Mouse (Mus musculus) heart, embryonic 16.5 days (tissue): Measurements from ENCODE around the gene Tlr11. TPM values are rescaled to one million over a fixed set of nuclear protein-coding genes. Genes with fewer than 3 reads are reported as not detected.

ENCODE experiments used
- ATAC-seq: fragments of 200-750 bp; cut with Nextera tagmentation; replicated peaks from 2 replicates; pipeline ENCODE4 v1.8.0; 2017; ENCODE audit warnings: moderate number of reproducible peaks; ENCODE audit not compliant: insufficient read depth, low FRiP score; ENCODE audit errors: extremely low read depth
- H3K27ac ChIP-seq: fragments of 300-500 bp; sonication (generic); 2 replicates; pipeline ENCODE4 v1.5.1; 2014; ENCODE audit warnings: mild to moderate bottlenecking, low read length, control low read depth, moderate library complexity
- H3K27me3 ChIP-seq: fragments of 300-500 bp; sonication (generic); 2 replicates; pipeline ENCODE4 v1.6.1; 2014; ENCODE audit warnings: low read length, mixed read lengths; ENCODE audit not compliant: control insufficient read depth, insufficient read depth
- H3K36me3 ChIP-seq: fragments of 300-500 bp; sonication (generic); 2 replicates; pipeline ENCODE4 v1.6.1; 2014; ENCODE audit not compliant: control insufficient read depth, insufficient read depth
- H3K4me1 ChIP-seq: fragments of 300-500 bp; sonication (generic); 2 replicates; pipeline ENCODE4 v1.6.1; 2014; ENCODE audit warnings: low read length, mixed read lengths; ENCODE audit not compliant: control insufficient read depth, insufficient read depth
- H3K4me2 ChIP-seq: fragments of 300-500 bp; sonication (generic); 2 replicates; pipeline ENCODE4 v1.6.1; 2014; ENCODE audit warnings: low read depth, mild to moderate bottlenecking, control low read depth, low read length
- H3K4me3 ChIP-seq: fragments of 300-500 bp; sonication (generic); 2 replicates; pipeline ENCODE4 v1.5.1; 2014; ENCODE audit warnings: mild to moderate bottlenecking, control low read depth, low read length
- H3K9ac ChIP-seq: fragments of 300-500 bp; sonication (generic); 2 replicates; pipeline ENCODE4 v1.6.1; 2014; ENCODE audit warnings: low read length, control low read depth
- H3K9me3 ChIP-seq: fragments of 300-500 bp; sonication (generic); replicated peaks from 2 replicates; pipeline ENCODE4 v1.6.1; 2016; ENCODE audit warnings: low read length; ENCODE audit not compliant: control insufficient read depth
- WGBS: fragments of 180-500 bp; shearing (Covaris S2); extraction: QIAGEN DNeasy Blood & Tissue Kit; methylation state at CpG from one replicate; pipeline ENCODE4 v1.1.7; 2014; 5-methylcytosine and 5-hydroxymethylcytosine counted together
- polyA plus RNA-seq: library from polyadenylated mRNA; unstranded; fragments of >200 nt; fragmentation: Nextera tagmentation; extraction: Ambion mirVana; gene quantifications from 2 replicates; pipeline ENCODE4 v1.2.1, GENCODE M21; 2015

Gene Tlr11
- not detected in 2 replicates for polyA plus RNA-seq

DNA sequence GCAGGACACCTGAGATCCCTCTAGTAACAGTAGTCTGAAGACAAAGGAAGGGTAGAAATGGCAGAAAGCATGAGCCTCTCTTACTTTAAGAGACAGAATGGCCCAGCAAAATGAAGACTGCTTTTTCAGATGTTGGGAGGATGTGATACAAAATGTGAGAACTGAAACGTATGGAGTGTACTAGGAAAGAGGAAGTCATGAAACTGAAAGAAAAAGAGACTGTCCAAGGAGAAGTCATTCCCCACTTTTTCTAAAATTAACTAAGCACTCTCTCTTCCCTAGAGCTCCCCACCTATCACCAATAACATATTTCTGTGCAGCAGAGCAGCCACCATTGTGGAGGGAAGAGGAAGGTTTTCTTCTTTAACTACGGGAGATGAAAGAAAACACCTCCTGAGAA, at the start of gene Tlr11:
Gene Tlr11 (plus strand): TSS at position 322 of the 400 bp plus-strand sequence.
- H3K9ac ChIP-seq = no peak within 1 kb of the TSS
- H3K4me3 ChIP-seq = no peak within 1 kb of the TSS
- H3K9me3 ChIP-seq = no peaks in the 10 kb centered on the region
- ATAC-seq = no peak
- H3K27ac ChIP-seq = no peak within 1 kb of the TSS
- no peaks in the 10 kb centered on the region for H3K36me3 ChIP-seq
- no peaks in the 10 kb centered on the region for H3K4me1 ChIP-seq
- H3K27me3 ChIP-seq = no peaks in the 10 kb centered on the region
- WGBS = 71% methylated on average over 2 of the region's 2 CpGs
- H3K4me2 ChIP-seq = no peak within 1 kb of the TSS

- no peak for ATAC-seq
- no peaks in the 10 kb centered on the region for H3K4me1 ChIP-seq
- H3K27ac ChIP-seq = no peak within 1 kb of the TSS
- H3K4me2 ChIP-seq = no peak within 1 kb of the TSS
- H3K9ac ChIP-seq = no peak within 1 kb of the TSS
- no peaks in the 10 kb centered on the region for H3K36me3 ChIP-seq
- 67% methylated on average over 1 of the region's 1 CpGs for WGBS
- H3K27me3 ChIP-seq = no peaks in the 10 kb centered on the region
- H3K9me3 ChIP-seq = no peaks in the 10 kb centered on the region
- H3K4me3 ChIP-seq = no peak within 1 kb of the TSS
Observed at GRCm38 (mm10) chr14:50326661-50327060, 31.1 kb upstream of the Tlr11 start, which contains the start of gene Olfr734. Olfr734 (minus strand) TSS chr14:50326761.

- no peak within 1 kb of the TSS for H3K4me3 ChIP-seq
- no peaks in the 10 kb centered on the region for H3K9me3 ChIP-seq
- 81% methylated on average over 2 of the region's 2 CpGs for WGBS
- no peak within 1 kb of the TSS for H3K9ac ChIP-seq
- no peak within 1 kb of the TSS for H3K4me2 ChIP-seq
- no peaks in the 10 kb centered on the region for H3K36me3 ChIP-seq
- no peaks in the 10 kb centered on the region for H3K27me3 ChIP-seq
- no peaks in the 10 kb centered on the region for H3K4me1 ChIP-seq
- no peak for ATAC-seq
- H3K27ac ChIP-seq = no peak within 1 kb of the TSS
Observed at GRCm38 (mm10) chr14:50348796-50349195, 8.9 kb upstream of the Tlr11 start, which contains the start of gene Olfr735. Olfr735 (minus strand) TSS chr14:50348872.

DNA sequence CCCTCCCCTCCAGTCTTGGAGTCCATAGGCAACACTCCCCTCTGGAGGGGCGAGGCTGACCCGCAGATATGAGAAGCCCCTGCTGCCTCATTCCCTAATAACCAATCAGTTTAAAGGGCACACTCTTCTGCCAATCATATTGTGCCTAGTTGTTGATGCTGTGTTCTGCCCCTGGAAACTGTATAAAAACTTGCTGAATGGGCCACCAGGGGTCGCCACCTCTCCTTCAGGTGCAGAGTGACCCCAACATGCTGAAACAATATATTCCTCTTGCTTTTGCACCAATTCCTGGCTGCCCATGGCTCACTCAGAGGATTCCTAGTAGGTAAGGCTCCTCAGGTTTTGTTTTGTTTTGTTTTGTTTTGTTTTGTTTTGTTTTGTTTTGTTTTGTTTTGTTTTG, 5.3 kb upstream of the Tlr11 start:
- WGBS = 50% methylated on average over 3 of the region's 3 CpGs
- Histone ChIP-seq H3K4me2 (no peak overlapping the region), H3K9ac (no peak overlapping the region)

DNA sequence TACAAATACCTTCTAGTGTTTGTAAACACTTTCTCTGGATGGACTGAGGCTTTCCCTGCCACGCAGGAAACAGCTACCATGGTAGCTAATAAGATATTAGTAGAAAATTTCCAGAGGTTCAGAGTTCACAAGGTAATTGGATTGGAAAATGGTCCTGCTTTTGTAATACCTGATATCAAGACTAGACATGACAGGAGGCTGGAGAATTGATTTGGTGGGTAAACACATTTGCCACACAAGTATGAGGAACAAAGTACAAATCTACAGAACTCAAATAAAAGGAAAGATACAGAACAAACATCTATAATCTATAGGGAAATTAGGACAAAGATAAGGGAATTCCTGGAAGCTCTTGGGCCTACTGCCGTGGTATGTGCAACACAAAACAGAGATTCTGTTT, 989 bp upstream of the Tlr11 start:
- no peak overlapping the region for H3K9ac ChIP-seq
- H3K36me3 ChIP-seq = no peaks in the 10 kb centered on the region
- no peak for ATAC-seq
- no peak overlapping the region for H3K4me2 ChIP-seq
- no peak overlapping the region for H3K4me3 ChIP-seq
- H3K27ac ChIP-seq = no peak overlapping the region
- no peaks in the 10 kb centered on the region for H3K27me3 ChIP-seq
- no peaks in the 10 kb centered on the region for H3K4me1 ChIP-seq
- 71% methylated on average over 2 of the region's 2 CpGs for WGBS
- no peaks in the 10 kb centered on the region for H3K9me3 ChIP-seq

More for the DNA sequence above, 5.3 kb upstream of the Tlr11 start:
- H3K4me1 ChIP-seq = no peaks in the 10 kb centered on the region
- H3K27me3 ChIP-seq = no peaks in the 10 kb centered on the region
- no peaks in the 10 kb centered on the region for H3K36me3 ChIP-seq
- H3K27ac ChIP-seq = no peak overlapping the region
- no peaks in the 10 kb centered on the region for H3K9me3 ChIP-seq
- H3K4me3 ChIP-seq = no peak overlapping the region
- ATAC-seq = no peak

GRCm38 (mm10) chr14:50360480-50360879, 2.8 kb downstream of the Tlr11 start:
- no peak overlapping the region for H3K4me3 ChIP-seq
- no peaks in the 10 kb centered on the region for H3K27me3 ChIP-seq
- no peak overlapping the region for H3K27ac ChIP-seq
- no peaks in the 10 kb centered on the region for H3K9me3 ChIP-seq
- WGBS = 80% methylated on average over 3 of the region's 3 CpGs
- no peaks in the 10 kb centered on the region for H3K36me3 ChIP-seq
- H3K9ac ChIP-seq = no peak overlapping the region
- ATAC-seq = no peak
- no peak overlapping the region for H3K4me2 ChIP-seq
- H3K4me1 ChIP-seq = no peaks in the 10 kb centered on the region

GRCm38 (mm10) chr14:50363561-50363960, 5.8 kb downstream of the Tlr11 start:
- no peak overlapping the region for H3K4me3 ChIP-seq
- ATAC-seq = no peak
- H3K36me3 ChIP-seq = no peaks in the 10 kb centered on the region

GRCm38 (mm10) chr14:50380863-50381262, 23.1 kb downstream of the Tlr11 start, which contains the start of gene Olfr736:
Olfr736 (plus strand) TSS chr14:50381163.
- 74% methylated on average over 2 of the region's 2 CpGs for WGBS
- Histone ChIP-seq H3K9me3 (no peaks in the 10 kb centered on the region), H3K27ac (no peak within 1 kb of the TSS), H3K4me2 (no peak within 1 kb of the TSS), H3K4me1 (no peaks in the 10 kb centered on the region), H3K9ac (no peak within 1 kb of the TSS), H3K27me3 (no peaks in the 10 kb centered on the region), H3K36me3 (no peaks in the 10 kb centered on the region), H3K4me3 (no peak within 1 kb of the TSS)
- no peak for ATAC-seq

More at GRCm38 (mm10) chr14:50363561-50363960, 5.8 kb downstream of the Tlr11 start:
- WGBS = 71% methylated on average over 2 of the region's 2 CpGs
- Histone ChIP-seq H3K27me3 (no peaks in the 10 kb centered on the region), H3K4me2 (no peak overlapping the region), H3K4me1 (no peaks in the 10 kb centered on the region), H3K9ac (no peak overlapping the region), H3K9me3 (no peaks in the 10 kb centered on the region), H3K27ac (no peak overlapping the region)

- no peak for ATAC-seq
- no peak within 1 kb of the TSS for H3K4me2 ChIP-seq
- no peaks in the 10 kb centered on the region for H3K4me1 ChIP-seq
- H3K4me3 ChIP-seq = no peak within 1 kb of the TSS
- H3K36me3 ChIP-seq = no peaks in the 10 kb centered on the region
- WGBS = 81% methylated on average over 1 of the region's 1 CpGs
- H3K9me3 ChIP-seq = no peaks in the 10 kb centered on the region
- no peak within 1 kb of the TSS for H3K27ac ChIP-seq
- no peaks in the 10 kb centered on the region for H3K27me3 ChIP-seq
- no peak within 1 kb of the TSS for H3K9ac ChIP-seq
Observed at GRCm38 (mm10) chr14:50407268-50407667, 49.6 kb downstream of the Tlr11 start, which contains the start of gene Olfr738. Olfr738 (plus strand) TSS chr14:50407568.
